Mouse (Mus musculus) hindbrain, embryonic 15.5 days (tissue): ENCODE measurements at regions not wholly inside any gene's neighbourhood (a gene's known extent, or its start where the extent isn't known, plus 50 kb on each side); places are given as distances from the start of the nearest gene placed in this dataset.
A peak's percentile ranks its signal among the peaks of the same experiment; 100 is the strongest.

ENCODE experiments used
- ATAC-seq: fragments of 200-750 bp; cut with Nextera tagmentation; 2 replicates; pipeline ENCODE4 v1.8.0; 2017; ENCODE audit warnings: low read depth, moderate number of reproducible peaks, moderate TSS enrichment; ENCODE audit not compliant: low FRiP score
- H3K27ac ChIP-seq: fragments of 300-500 bp; sonication (generic); replicated peaks from 2 replicates; pipeline ENCODE4 v1.5.1; 2015; ENCODE audit warnings: mild to moderate bottlenecking, inconsistent platforms
- H3K27me3 ChIP-seq: fragments of 300-500 bp; sonication (generic); 2 replicates; pipeline ENCODE4 v1.6.1; 2015; ENCODE audit warnings: control low read depth, inconsistent platforms
- H3K36me3 ChIP-seq: fragments of 300-500 bp; sonication (generic); 2 replicates; pipeline ENCODE4 v1.6.1; 2015; ENCODE audit warnings: control low read depth, inconsistent platforms
- H3K4me1 ChIP-seq: fragments of 300-500 bp; sonication (generic); replicated peaks from 2 replicates; pipeline ENCODE4 v1.6.1; 2015; ENCODE audit warnings: control low read depth, inconsistent platforms
- H3K4me2 ChIP-seq: fragments of 300-500 bp; sonication (generic); 2 replicates; pipeline ENCODE4 v1.6.1; 2015; ENCODE audit warnings: moderate library complexity, mild to moderate bottlenecking, inconsistent platforms
- H3K4me3 ChIP-seq: fragments of 300-500 bp; sonication (generic); 2 replicates; pipeline ENCODE4 v1.5.1; 2015; ENCODE audit warnings: mild to moderate bottlenecking, inconsistent platforms
- H3K9ac ChIP-seq: fragments of 300-500 bp; sonication (generic); 2 replicates; pipeline ENCODE4 v1.6.1; 2015; ENCODE audit warnings: inconsistent platforms
- H3K9me3 ChIP-seq: fragments of 300-500 bp; sonication (generic); 2 replicates; pipeline ENCODE4 v1.6.1; 2016; ENCODE audit warnings: control low read depth, inconsistent platforms
- WGBS: fragments of 180-500 bp; shearing (Covaris S2); methylation state at CpG from one replicate; pipeline ENCODE4 v1.1.7; 2015; 5-methylcytosine and 5-hydroxymethylcytosine counted together

DNA sequence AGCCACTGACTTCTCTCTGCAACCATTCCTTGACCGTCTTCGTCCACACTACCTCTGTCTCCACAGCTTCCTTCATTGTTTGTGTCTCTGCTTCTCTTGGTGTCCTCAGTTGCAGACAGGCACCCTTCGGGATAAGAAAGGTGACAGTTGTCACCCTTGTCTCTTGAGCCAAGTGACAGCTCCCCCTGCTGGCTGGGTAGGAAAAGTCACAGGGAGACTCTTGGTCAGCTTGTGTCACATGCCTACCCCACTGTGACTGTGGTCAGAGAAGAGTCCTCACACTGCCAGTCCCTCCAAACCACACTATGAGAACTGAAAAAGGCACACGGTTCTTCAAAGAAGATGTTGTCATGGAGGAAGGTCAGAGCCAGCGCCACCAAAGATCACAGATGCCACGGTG is 109.6 kb downstream of the 1810010D01Rik start:
- no peak overlapping the region for H3K9ac ChIP-seq
- 95% methylated on average over 6 of the region's 6 CpGs for WGBS
- H3K4me1 ChIP-seq = peaks cover 16% of the 10 kb centered on the region
- no peak for ATAC-seq
- H3K4me2 ChIP-seq = no peak overlapping the region
- no peaks in the 10 kb centered on the region for H3K36me3 ChIP-seq
- no peaks in the 10 kb centered on the region for H3K27me3 ChIP-seq
- H3K9me3 ChIP-seq = no peaks in the 10 kb centered on the region
- H3K4me3 ChIP-seq = no peak overlapping the region
- no peak overlapping the region for H3K27ac ChIP-seq

DNA sequence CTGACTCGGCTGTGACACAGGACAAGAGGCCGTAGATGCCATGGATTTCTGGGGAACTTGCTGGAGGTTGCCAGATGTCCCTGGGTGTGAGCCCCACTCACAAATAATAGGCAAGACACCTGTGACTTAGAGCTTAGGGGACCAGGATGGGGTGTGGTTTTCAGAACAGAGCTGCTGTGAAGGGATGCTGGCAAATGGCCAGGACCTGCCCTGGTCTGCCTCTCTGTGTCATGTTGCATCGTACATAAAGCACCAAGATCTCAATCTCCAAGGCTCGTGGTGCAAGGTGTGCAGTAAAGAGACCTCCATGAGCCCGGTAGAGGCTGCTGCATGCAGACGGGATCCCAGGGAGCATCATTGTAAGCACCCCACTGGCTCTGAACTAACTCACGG is 113.8 kb downstream of the 1810010D01Rik start:
- 74% methylated on average over 7 of the region's 7 CpGs for WGBS
- no peak overlapping the region for H3K4me3 ChIP-seq
- ATAC-seq = no peak
- H3K9me3 ChIP-seq = no peaks in the 10 kb centered on the region
- no peak overlapping the region for H3K4me2 ChIP-seq
- H3K36me3 ChIP-seq = no peaks in the 10 kb centered on the region
- no peaks in the 10 kb centered on the region for H3K27me3 ChIP-seq
- peaks cover 4% of the 10 kb centered on the region; the same call in 1 of the 2 replicates for H3K4me1 ChIP-seq
- H3K27ac ChIP-seq = no peak overlapping the region
- H3K9ac ChIP-seq = no peak overlapping the region

DNA sequence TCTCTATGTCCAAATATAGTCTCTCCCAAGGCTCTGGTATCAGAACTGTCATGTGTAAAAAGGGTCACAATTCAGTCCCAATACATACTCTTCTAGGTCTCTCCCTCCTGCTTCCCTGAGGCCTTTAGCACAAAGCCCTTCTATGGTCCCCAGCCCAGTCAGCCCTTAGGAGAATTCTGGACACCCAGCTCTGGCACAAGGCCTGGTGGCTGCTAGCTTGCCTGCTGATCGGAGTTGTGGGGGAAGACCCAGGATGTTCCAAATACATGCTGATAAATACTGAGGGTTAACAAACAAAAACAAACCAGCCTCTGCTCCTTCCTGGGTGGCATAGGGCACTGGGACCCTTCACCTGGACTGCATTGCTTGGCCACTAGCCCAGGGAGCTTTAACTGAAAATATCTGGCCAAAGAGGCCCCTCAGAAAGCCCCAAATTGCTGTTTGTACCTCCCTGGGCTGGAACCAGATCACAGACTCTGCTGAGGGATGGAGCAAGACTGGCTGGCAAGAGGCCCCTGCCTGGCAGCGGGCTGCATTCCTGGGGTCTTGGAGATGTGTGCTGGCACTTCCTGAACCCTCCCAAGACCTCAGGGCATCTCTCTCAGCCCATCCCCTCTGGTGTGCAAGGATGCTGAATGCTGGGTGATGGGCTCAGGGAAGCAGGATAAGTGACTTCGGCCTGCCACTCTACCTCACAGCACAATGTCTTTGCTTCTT is 114.3 kb downstream of the 1810010D01Rik start:
- Histone ChIP-seq H3K9me3 (no peaks in the 10 kb centered on the region), H3K27ac (no peak overlapping the region), H3K27me3 (no peaks in the 10 kb centered on the region), H3K4me3 (no peak overlapping the region), H3K9ac (no peak overlapping the region), H3K4me2 (no peak overlapping the region), H3K36me3 (no peaks in the 10 kb centered on the region), H3K4me1 (peaks cover 4% of the 10 kb centered on the region; the same call in 1 of the 2 replicates)
- peak; percentile 79 for ATAC-seq
- 78% methylated on average over 3 of the region's 3 CpGs for WGBS

DNA sequence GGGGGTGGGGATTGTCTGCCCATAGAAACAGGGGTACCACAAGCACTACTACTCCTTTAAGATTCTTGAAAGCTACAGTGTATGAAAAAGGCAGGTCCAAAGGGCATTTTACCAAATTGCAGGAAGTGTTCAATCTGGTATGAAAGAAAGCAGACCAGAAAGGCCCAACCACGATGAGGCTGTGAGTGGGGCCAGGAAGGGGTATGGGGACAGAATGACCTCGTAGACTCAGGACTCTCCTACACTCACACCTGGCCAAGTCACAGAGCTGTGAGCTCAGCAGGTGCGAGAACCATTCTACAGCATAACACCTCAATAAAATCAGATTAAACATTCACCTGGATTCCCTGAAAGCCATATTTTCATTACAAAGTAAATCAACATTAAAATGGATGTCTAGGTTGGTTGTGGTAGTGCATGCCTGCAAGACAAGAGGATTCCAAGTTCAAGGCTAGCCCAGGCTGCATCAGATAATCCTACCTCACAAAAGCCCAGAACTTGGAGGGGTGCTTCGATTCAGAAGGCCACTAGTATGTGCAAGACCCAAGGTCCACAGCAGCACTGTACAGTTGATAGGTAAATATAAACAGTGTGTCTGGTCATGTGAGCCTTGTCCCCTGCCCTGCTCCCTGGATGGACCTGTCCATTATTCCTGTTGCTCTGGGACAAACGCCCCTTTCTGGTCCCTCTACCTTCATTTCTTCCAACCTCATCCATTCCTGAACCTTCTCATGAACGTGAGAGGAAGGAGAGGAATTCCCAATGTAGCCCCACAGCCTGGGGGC is 115.3 kb downstream of the 1810010D01Rik start:
- peaks cover 4% of the 10 kb centered on the region; the same call in 1 of the 2 replicates for H3K4me1 ChIP-seq
- no peak overlapping the region for H3K27ac ChIP-seq
- H3K36me3 ChIP-seq = no peaks in the 10 kb centered on the region
- H3K4me2 ChIP-seq = no peak overlapping the region
- no peak for ATAC-seq
- H3K27me3 ChIP-seq = no peaks in the 10 kb centered on the region
- no peaks in the 10 kb centered on the region for H3K9me3 ChIP-seq
- 83% methylated on average over 6 of the region's 6 CpGs for WGBS
- no peak overlapping the region for H3K4me3 ChIP-seq
- no peak overlapping the region for H3K9ac ChIP-seq

DNA sequence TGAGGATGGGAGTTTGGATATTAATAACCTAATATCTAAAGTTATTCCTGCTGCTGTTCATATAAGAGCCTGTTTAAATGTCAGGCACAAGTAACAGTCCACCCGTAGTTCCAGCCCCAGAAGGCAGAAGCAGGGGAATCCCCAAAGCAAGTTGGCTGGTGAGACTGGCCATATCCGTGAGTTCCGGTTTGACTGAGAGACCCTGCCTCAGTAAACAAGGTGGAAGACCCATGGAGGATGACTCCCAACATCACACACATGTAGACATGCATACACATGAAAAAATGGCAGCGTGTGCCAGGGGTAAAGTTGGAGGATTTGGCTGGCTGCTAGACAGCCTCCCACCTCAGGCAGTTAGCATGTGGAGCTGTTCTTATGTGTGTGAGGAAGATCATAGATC is 117.1 kb downstream of the 1810010D01Rik start:
- Histone ChIP-seq H3K27me3 (no peaks in the 10 kb centered on the region), H3K9ac (no peak overlapping the region), H3K4me3 (no peak overlapping the region), H3K4me2 (no peak overlapping the region), H3K36me3 (no peaks in the 10 kb centered on the region), H3K4me1 (peaks cover 4% of the 10 kb centered on the region; the same call in 1 of the 2 replicates), H3K27ac (no peak overlapping the region), H3K9me3 (no peaks in the 10 kb centered on the region)
- ATAC-seq = no peak
- 85% methylated on average over 4 of the region's 4 CpGs for WGBS

DNA sequence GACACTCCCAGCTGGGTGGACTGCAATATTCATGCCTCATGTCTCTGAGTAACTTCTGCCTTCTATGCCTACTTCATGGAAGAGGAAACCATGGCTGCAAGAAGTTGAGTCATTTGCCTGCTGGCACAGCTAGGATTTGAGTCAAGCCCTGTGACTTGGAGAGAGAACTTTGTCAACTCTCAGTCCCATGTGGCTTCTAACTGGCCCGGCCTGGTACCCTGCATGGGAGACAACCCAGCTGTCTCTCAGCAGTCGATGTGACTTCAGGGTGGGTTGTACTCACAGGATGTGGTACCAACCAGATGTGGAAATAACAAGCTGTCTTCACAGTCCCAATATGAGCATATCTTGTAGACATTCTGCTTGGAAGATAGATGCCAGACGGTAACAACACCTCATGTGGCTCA is 118.6 kb downstream of the 1810010D01Rik start:
- Histone ChIP-seq H3K4me3 (no peak overlapping the region), H3K4me2 (no peak overlapping the region), H3K36me3 (no peaks in the 10 kb centered on the region), H3K9ac (no peak overlapping the region), H3K4me1 (peaks cover 4% of the 10 kb centered on the region; the same call in 1 of the 2 replicates), H3K27ac (no peak overlapping the region), H3K27me3 (no peaks in the 10 kb centered on the region), H3K9me3 (no peaks in the 10 kb centered on the region)
- 85% methylated on average over 3 of the region's 3 CpGs for WGBS
- ATAC-seq = no peak

DNA sequence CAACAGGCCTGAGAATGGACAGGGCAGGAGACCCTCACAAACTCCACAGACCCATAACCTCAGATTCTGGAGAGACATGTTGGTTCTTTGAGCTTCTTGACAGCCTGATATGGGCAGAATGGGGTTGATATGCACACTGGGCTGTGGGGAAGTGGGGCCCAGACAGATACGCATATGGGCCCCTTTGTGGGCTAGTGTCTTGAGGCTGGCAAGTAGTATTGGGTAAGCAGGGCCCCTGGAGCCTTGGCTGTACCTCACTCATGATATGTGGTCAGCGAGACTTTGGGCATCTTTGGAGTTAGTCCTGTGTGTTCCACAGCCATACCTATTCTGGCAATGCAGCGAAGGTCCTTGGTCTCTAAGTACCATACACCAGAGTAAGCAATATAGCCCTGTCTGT is 119.3 kb downstream of the 1810010D01Rik start:
- no peak overlapping the region for H3K27ac ChIP-seq
- WGBS = 92% methylated on average over 3 of the region's 3 CpGs
- no peaks in the 10 kb centered on the region for H3K36me3 ChIP-seq
- H3K9ac ChIP-seq = no peak overlapping the region
- no peak overlapping the region for H3K4me3 ChIP-seq
- no peak overlapping the region for H3K4me2 ChIP-seq
- H3K4me1 ChIP-seq = no peaks in the 10 kb centered on the region
- no peaks in the 10 kb centered on the region for H3K27me3 ChIP-seq
- no peak for ATAC-seq
- no peaks in the 10 kb centered on the region for H3K9me3 ChIP-seq

DNA sequence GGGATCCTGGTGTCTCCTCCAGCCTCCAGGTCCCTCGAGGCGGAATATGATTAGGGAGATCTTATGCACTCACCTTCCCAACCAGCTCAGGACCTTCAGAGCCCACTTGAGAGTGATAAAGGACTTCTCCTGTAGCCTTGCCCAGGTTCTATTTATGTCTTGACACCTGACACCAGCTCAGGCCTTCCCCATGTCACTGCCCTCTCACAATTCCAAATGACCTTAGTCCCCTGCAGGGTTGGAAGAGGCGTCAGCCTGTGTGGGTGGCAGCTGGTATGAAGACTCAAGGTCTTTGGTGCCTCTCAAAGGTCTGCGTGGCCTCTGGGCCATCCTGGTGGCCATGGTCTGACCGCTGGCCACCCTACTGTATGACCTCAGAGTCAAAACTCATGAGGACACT is 120.1 kb downstream of the 1810010D01Rik start:
- H3K4me2 ChIP-seq = no peak overlapping the region
- no peaks in the 10 kb centered on the region for H3K36me3 ChIP-seq
- H3K9ac ChIP-seq = no peak overlapping the region
- H3K4me3 ChIP-seq = no peak overlapping the region
- H3K27ac ChIP-seq = no peak overlapping the region
- WGBS = 83% methylated on average over 5 of the region's 5 CpGs
- no peaks in the 10 kb centered on the region for H3K4me1 ChIP-seq
- no peak for ATAC-seq
- H3K9me3 ChIP-seq = no peaks in the 10 kb centered on the region
- no peaks in the 10 kb centered on the region for H3K27me3 ChIP-seq

DNA sequence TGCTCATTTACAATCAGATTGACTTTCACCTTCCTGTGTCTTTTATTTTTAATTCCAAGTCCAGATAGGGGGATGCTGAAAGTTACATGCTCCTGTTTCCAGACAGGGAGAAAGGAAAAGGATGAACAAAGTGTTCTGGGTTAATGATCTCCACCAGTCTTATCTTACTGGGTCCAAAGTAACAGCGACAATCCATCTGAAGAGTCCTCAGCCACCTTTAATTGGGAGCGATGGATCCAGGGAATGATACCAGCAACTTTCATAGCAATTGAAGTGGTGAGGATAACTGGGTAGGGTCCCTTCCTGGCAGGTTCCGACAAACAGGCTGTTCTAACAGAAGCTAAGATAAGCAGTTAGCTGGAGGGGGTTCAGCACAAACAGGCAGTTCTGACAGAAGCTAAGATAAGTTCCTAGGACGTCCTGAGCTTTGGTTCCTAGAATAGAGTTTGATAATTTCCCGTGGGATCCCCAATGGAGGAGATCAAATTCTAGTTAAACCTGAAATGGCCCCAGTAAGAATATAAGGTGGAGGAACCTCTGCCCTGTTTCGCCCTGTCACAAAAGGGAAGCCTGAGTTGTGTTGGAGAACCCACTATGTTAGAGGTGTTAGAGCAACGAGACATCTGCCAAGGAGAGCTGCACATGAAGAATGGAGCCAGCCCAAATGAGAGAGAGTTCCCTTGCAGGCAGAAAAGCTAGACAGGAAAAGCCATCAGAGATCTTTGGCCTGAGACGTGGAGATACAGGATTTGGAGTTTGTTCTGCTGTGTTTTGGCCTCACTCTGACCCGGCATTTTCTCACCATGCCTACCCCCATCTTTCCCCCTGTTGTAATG is 124.8 kb downstream of the 1810010D01Rik start:
- no peak overlapping the region for H3K27ac ChIP-seq
- H3K9me3 ChIP-seq = no peaks in the 10 kb centered on the region
- ATAC-seq = no peak
- no peaks in the 10 kb centered on the region for H3K36me3 ChIP-seq
- WGBS = 83% methylated on average over 9 of the region's 9 CpGs
- no peak overlapping the region for H3K9ac ChIP-seq
- H3K27me3 ChIP-seq = no peaks in the 10 kb centered on the region
- no peak overlapping the region for H3K4me2 ChIP-seq
- H3K4me3 ChIP-seq = no peak overlapping the region
- no peaks in the 10 kb centered on the region for H3K4me1 ChIP-seq

DNA sequence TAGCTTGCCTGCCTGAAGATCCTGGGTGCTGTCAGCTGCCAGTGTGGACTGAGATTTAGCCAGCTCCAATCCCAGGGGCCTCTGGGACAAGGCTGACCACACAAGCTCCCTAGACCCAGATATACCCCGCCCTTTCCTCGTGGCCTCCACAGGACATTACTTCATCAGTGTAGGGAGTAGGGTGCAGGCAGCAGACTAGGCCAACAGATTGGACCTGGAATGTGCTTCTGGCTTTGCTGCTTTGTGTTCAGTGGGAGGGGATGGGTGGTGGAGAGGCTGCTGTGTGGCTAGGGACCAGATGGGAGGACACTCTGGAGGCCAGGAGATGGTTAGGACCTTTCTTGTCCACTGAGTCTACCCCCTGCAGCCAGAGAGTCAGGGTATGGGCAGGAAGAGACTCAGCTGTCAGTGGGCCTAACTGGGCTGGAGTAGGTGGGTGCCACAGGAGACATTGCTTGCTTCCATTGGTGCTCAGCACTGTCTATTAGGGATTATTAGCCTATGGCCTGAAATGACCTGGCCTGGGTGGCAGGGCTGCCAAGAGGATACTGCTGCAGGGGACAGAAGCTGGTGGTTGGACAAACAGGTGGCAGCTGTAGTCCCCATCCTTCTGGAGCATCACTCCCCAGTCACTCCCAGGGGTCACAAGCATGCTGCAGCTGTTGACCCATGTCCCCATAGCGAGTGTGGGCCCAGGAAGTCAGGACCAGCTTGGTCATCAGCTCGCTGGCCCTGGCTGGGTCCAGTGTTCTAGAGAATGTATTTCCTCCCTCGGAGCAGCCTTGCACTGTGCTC is 132.5 kb upstream of the Ccnd1 start:
- Histone ChIP-seq H3K36me3 (no peaks in the 10 kb centered on the region), H3K27me3 (no peaks in the 10 kb centered on the region), H3K9me3 (no peaks in the 10 kb centered on the region), H3K27ac (no peak overlapping the region), H3K9ac (no peak overlapping the region), H3K4me1 (no peaks in the 10 kb centered on the region), H3K4me2 (no peak overlapping the region), H3K4me3 (no peak overlapping the region)
- no peak for ATAC-seq
- WGBS = 85% methylated on average over 5 of the region's 5 CpGs

DNA sequence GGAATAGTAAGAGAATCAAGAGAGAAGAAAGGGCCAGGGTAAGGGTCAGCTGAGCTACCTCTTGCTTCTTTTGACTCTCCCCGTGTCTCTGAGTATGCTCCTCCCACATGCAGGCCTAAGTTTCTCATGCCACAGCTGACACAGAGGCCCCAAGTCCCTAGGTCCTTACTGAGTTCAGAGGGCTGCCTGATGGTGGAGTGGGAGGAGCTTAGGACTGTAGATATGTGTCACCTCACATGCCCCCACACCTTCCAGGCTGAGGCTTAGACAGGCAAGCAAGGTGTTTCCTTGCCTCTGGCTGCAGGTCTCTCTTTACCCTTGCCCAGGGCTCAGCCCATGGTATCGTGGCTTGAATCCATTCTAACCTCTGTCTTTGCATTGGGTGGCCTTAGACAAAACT is 131.8 kb upstream of the Ccnd1 start:
- no peaks in the 10 kb centered on the region for H3K36me3 ChIP-seq
- H3K4me1 ChIP-seq = no peaks in the 10 kb centered on the region
- H3K27me3 ChIP-seq = no peaks in the 10 kb centered on the region
- no peak overlapping the region for H3K9ac ChIP-seq
- H3K9me3 ChIP-seq = no peaks in the 10 kb centered on the region
- H3K4me2 ChIP-seq = no peak overlapping the region
- WGBS = 62% methylated on average over 2 of the region's 2 CpGs
- no peak for ATAC-seq
- no peak overlapping the region for H3K27ac ChIP-seq
- no peak overlapping the region for H3K4me3 ChIP-seq
